Mouse (Mus musculus): ENCODE results near the gene Gm44596.

DNA sequence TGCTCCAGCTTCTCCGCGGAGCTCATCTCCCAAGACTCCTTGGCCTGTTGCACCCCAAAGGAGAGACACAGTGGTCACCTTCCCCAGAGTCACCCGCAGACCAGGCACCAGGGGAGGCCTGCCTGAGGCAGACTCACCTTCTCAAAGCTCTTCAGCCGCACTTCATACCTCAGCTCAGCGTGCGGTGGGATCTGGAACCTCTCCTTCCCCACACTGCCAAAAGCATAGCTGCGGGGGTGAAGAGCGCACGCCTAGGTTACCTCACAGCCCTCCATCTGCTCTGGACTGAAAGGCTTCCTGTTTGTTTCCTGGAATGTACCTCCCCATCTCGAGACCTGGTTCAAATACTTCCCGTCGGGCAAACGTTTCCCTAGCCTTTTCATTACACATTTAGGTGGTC, 58.3 kb downstream of the Gm44596 start:
- TF ChIP-seq CTCF (conservative IDR thresholded peaks at IDR 0.05; ENCODE audit: low read length): no peak
- no peak for TF ChIP-seq NANOG (IDR thresholded peaks at IDR 0.05; ENCODE audit: borderline replicate concordance, low read length)
- no peak for TF ChIP-seq POU5F1 (IDR thresholded peaks at IDR 0.05; ENCODE audit: borderline replicate concordance, low read length)
